Mouse (Mus musculus) layer of hippocampus, postnatal 10 days (tissue): ENCODE measurements around the gene Iltifb. TPM values are rescaled to one million over a fixed set of nuclear protein-coding genes. Genes with fewer than 3 reads are reported as not detected.
"Not testable (repeated sequence)": the region's sequence is repeated elsewhere in the genome, so short reads cannot be mapped to it uniquely, and the experiment has no call there.

Experiments
- DNase-seq, 2 experiments: peaks; one replicate each; pipeline ENCODE4 v3.0.0; 2021; ENCODE audit warnings: low spot score in 2 of 2
- long read RNA-seq: library from polyadenylated mRNA; stranded (forward); transcript quantifications from one replicate; pipeline ENCODE4 v2.0.0, GENCODE M21; 2023
- total RNA-seq, 2 experiments: library from RNA; stranded (reverse); gene quantifications; 2 replicates each; pipeline ENCODE4 v1.2.3; 2021

The Iltifb gene
- total RNA-seq, result not detected
- long read RNA-seq, result 0 reads

DNA sequence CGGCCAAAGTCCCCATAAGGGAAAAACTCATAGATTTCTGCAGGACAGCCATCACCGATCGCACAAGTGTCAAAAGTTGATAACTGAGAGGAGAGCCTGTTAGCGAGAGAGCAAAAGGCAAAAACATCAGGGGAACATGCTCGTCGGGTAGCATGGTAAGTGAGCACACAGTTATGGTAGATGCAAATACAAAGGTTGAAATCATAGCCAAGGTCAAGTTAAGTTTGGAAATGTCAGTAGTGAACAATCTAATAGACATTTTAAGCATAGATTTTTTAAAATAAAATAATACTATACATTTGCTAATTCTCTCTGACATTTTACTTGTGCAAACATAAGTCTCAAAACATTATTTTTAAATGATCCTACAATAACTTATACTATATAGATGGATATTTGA lies at the start of gene Iltifb:
TSS of gene Iltifb (minus strand) at position 101 of the 400 bp plus-strand sequence.
- no peak for DNase-seq

- not testable (repeated sequence) for DNase-seq
Observed at GRCm38 (mm10) chr10:118343155-118343554, 48.3 kb upstream of the Iltifb start, which contains the start of gene Gm9046. Gene Gm9046, minus strand, starts transcription at chr10:118343255.

GRCm38 (mm10) chr10:118337731-118338130 lies 42.9 kb upstream of the Iltifb start, which contains the start of gene Gm9045:
Gene Gm9045, minus strand, starts transcription at chr10:118337831.
- DNase-seq, result not testable (repeated sequence)

GRCm38 (mm10) chr10:118332308-118332707 lies 37.5 kb upstream of the Iltifb start, which contains the start of gene Gm9044:
Gene Gm9044, minus strand, starts transcription at chr10:118332408.
- DNase-seq, result not testable (repeated sequence)

GRCm38 (mm10) chr10:118326869-118327268 lies 32.0 kb upstream of the Iltifb start, which contains the start of gene Gm9040:
Gene Gm9040, minus strand, starts transcription at chr10:118326969.
- DNase-seq, result not testable (repeated sequence)

DNA sequence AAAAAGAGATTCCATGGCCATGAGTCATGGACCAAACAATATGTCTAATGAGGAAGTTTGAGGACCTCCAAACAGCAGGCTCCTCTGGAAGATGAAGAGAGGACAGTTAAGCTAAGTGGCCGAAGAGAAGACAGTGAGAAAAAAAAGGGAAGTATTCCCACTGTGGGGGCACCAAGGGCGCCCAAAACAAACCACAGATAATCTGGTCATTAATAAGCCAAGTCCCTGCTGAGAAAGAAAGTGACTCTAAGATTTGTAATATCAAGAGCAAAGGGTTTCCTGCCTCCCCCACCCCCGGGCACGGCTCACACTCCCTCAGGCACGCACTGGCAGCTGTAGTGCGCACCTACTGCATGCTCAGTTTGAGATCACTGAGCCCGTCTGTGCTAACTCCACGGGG lies 24.2 kb upstream of the Iltifb start:
- DNase-seq, result no peak

DNA sequence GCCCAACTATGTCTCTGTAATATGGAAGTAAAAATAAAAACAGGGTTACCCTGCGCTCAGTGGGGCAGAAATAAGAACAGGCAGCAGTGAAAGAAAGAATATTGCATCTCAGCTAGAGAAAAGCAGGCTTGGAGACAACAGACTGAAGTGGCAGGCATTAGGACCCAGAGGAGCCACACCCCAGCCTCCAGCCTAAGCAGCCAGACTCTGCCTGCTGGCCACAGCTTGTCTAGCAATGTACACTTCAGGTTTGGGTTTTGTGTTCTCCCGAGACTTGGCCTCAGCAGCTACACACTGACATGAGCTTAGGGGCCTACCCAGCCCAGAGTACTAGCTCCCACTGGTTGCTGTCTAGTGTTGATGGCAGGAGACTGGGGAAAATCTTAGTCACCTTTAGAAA lies 7.3 kb upstream of the Iltifb start:
- DNase-seq, result not testable (repeated sequence)

DNA sequence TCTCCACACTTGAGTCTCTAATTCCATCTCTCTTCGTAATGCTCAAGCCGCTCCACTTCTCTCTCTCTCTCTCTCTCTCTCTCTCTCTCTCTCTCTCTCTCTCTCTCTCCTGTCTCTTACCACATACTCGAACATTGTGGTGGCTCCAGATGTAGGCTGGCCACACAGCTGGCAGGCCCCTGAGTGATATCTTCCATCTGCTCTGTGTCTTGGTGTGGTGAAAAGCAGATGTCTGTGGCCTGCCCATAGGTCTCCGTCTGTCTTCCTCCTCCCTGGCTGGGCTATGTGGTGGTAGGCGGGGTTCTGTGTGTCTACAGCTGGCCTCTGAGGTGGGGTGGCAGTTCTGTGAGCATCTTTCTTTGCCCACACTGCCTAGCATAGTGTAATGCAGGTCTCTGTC lies 11.8 kb downstream of the Iltifb start:
- DNase-seq, result not testable (repeated sequence)

DNA sequence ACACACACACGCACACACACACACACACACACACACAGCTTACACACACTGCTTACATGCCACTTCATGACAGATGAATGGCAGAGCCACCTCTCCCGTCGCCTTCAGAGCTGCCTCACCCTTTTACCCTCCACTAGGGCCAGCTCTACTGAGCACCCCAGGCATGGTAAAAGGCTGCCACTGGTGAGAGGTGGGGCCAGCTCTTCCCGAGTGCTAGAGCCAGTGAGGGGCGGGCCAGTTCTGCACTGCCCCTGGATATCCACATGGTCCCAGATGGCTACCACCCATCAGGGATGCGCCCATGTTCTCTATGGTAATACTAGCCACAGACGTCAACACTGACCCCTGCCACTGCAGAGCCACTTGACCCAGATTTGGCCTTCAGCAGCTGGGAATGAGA lies 12.3 kb downstream of the Iltifb start:
- not testable (repeated sequence) for DNase-seq

DNA sequence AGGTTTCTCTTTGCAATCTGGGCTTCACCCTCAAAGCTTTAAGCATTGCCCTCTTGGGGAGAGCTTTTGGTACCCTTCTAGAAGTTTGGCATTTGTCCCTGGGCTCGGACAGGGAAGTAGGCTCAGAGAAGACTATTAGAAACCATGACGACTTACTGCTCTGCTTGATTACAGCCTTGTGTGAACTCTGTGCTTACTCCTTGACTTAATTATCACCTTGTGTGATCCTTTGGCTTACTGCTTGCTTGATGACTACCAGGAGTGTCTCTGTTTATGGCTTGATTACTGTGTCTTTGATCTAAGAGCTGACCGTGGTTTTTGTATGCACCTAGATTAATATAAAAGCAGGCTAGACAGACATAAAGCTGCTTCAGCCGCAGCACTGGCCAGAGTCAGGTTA lies 16.8 kb downstream of the Iltifb start:
- not testable (repeated sequence) for DNase-seq

GRCm38 (mm10) chr10:118271416-118271815 lies 23.4 kb downstream of the Iltifb start:
- DNase-seq, result not testable (repeated sequence)

DNA sequence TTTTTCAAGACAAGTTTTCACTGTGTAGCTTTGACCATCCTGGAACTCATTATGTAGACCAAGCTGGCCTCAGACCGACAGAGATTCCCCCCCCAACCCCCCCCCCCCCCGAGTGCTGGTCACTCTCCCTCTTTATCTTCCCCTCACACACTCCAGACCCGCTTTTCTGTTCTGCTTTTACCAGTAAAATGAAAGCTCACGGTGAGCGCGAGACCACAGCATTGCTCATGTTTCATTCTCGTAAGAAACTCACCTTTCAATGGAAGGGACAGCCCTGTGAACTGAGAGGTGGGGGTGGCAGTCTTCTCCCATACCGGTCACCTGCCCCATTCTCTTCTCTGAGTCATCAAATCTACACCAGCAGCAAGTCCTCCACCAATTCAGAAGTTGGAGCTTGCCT lies 26.0 kb downstream of the Iltifb start:
- DNase-seq, result not testable (repeated sequence)

GRCm38 (mm10) chr10:118258388-118258787 lies 36.5 kb downstream of the Iltifb start, which contains the start of gene Gm32802:
Gene Gm32802, plus strand, starts transcription at chr10:118258688.
- not testable (repeated sequence) for DNase-seq

DNA sequence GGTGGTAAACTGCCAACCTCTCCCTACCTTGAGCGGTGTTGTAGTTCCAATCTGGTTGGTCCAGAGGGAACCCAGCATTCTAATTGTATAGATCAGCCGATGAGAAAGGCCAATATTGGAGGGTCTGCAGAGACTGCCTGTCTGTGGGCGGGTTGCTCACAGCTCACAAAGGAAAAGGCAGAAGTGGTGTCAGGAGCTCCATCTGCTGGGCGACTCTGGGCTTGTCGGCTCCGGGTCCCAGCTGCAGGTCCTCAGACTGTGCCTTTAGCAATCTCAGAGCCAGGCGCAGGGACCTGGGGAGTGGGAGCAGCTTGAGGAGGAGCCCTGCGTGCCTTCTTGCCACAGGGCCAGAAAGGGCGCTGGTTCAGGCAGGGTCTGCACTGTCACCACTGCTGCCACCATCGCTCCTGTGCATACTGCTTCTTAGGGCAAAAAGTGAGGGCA lies 44.0 kb downstream of the Iltifb start:
- DNase-seq, result peak; percentile 27 to 49

DNA sequence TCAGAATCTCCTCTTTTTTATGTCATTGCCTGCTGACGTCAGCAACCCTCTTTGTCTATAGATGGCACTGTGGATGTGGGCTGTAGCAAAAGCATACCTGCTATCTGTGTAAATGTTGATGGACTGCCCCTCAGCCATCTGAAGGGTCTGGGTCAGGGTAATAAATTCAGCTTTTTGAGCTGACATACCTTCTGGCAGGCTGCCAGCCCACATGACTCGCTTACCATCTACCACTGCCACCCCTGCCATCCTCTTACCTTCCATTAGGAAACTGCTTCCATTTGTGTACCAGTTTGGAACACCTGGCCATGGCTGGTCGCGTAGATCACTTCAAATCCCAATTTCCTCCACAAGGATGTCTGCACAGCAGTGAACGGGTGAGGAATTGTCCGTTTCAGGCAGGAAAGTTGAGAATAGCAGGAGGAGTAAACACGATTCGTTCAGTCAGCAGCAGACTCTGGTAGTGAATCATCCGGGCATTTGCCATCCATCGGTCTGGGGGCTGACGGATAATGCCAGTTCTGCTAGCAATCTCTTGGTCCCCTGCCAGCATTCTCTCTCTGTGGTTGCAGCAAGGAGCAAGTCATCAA lies 45.7 kb downstream of the Iltifb start:
- peak; percentile 13 to 20 for DNase-seq

DNA sequence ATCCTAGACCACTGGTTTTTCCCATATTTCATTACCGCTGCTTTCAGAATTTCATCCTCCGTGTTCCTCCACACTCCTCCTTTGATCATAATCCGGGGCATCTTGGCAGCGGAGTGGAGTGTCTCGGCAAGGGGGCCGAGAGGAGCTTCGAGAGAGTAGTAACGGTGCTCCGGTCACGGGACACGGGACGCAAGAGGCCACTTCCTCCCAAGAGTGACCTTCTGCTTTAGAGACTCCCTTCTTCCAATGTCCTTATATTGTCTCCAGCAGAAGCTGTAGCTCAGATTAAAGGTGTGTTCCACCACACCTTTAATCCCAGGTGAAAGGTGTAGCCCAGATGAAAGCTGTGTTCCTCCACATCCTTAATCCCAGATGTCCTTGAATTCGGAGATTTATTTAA lies 54.2 kb downstream of the Iltifb start, which contains the start of gene Gm32717:
TSS of gene Gm32717 (minus strand) at position 101 of the 400 bp plus-strand sequence.
- DNase-seq, result not testable (repeated sequence)

Other genes with a start within 250 kb of the Iltifb start
- gene Mdm1, start 153.2 kb downstream of the Iltifb start, total RNA-seq, result 10 to 100 TPM; 13.2 to 15.2 TPM
- gene Il22, start 90.1 kb downstream of the Iltifb start, total RNA-seq, result not detected
- under 1 TPM; 0.69 to 0.78 TPM for gene Gm32717, start 54.3 kb downstream of the Iltifb start, total RNA-seq
- under 1 TPM; 0.69 to 0.78 TPM for gene Gm32802, start 36.4 kb downstream of the Iltifb start, total RNA-seq
- not detected for gene Gm9040, start 31.9 kb upstream of the Iltifb start, total RNA-seq
- gene Gm9044, start 37.4 kb upstream of the Iltifb start, total RNA-seq, result not detected
- gene Gm9045, start 42.8 kb upstream of the Iltifb start, total RNA-seq, result not detected
- not detected for gene Gm9046, start 48.2 kb upstream of the Iltifb start, total RNA-seq
- gene Gm9048, start 53.6 kb upstream of the Iltifb start, total RNA-seq, result not detected
- gene Gm9049, start 59.1 kb upstream of the Iltifb start, total RNA-seq, result not detected
- gene Ifng, start 146.0 kb upstream of the Iltifb start, total RNA-seq, result not detected